Mouse (Mus musculus) spleen, adult 2 months (tissue): Measurements from ENCODE around the gene Gm10190. TPM values are rescaled to one million over a fixed set of nuclear protein-coding genes. Genes with fewer than 3 reads are reported as not detected.
A peak's percentile ranks its signal among the peaks of the same experiment; 100 is the strongest.

Source experiments
- DNase-seq, 2 experiments: peaks; one replicate each; pipeline versions ENCODE4 v3.0.0 to v3.0.0-alpha.2; 2012 to 2021; ENCODE audit warnings: low spot score in 2 of 2, low read depth in 1 of 2
- H3K27ac ChIP-seq: fragments of 200-500 bp; 2 replicates; pipeline ENCODE4 v1.5.1; 2012; ENCODE audit warnings: low read length, inconsistent platforms; ENCODE audit not compliant: insufficient read depth
- H3K27me3 ChIP-seq: fragments of 200-500 bp; 2 replicates; pipeline ENCODE4 v1.6.1; 2012; ENCODE audit warnings: mild to moderate bottlenecking, moderate library complexity, low read length, inconsistent platforms; ENCODE audit not compliant: control insufficient read depth, insufficient read depth
- H3K36me3 ChIP-seq: fragments of 200-500 bp; 2 replicates; pipeline ENCODE4 v1.6.1; 2012; ENCODE audit warnings: mild to moderate bottlenecking, low read length, inconsistent platforms; ENCODE audit not compliant: control insufficient read depth, insufficient read depth
- H3K4me1 ChIP-seq: fragments of 200-500 bp; 2 replicates; pipeline ENCODE4 v1.6.1; 2011; ENCODE audit warnings: inconsistent platforms; ENCODE audit not compliant: control insufficient read depth, insufficient read depth, insufficient read length
- H3K4me3 ChIP-seq: fragments of 200-500 bp; 2 replicates; pipeline ENCODE4 v1.5.1; 2011; ENCODE audit warnings: mild to moderate bottlenecking, inconsistent platforms; ENCODE audit not compliant: insufficient read depth, insufficient read length; ENCODE audit errors: extremely low read depth
- CTCF ChIP-seq: fragments of 200-500 bp; IDR thresholded peaks from 2 replicates; pipeline ENCODE4 v1.5.1; 2011; ENCODE audit warnings: mild to moderate bottlenecking, inconsistent platforms; ENCODE audit not compliant: insufficient read depth, insufficient read length, insufficient replicate concordance; ENCODE audit errors: extremely low read depth
- POLR2A ChIP-seq: fragments of 200-500 bp; IDR thresholded peaks from 2 replicates; pipeline ENCODE4 v1.6.1; 2011; ENCODE audit warnings: low read depth, low read length, inconsistent platforms
- WGBS: fragments of 180-500 bp; shearing (Covaris S2); methylation state at CpG from one replicate; pipeline ENCODE4 v1.1.7; 2018; 5-methylcytosine and 5-hydroxymethylcytosine counted together
- polyA plus RNA-seq: library from polyadenylated mRNA; depleted of rRNA; stranded (reverse); fragments of >200 nt; gene quantifications from 2 replicates; pipeline ENCODE4 v1.2.3, GENCODE M21; 2012; rRNA removed

The Gm10190 gene
- not detected in 2 replicates for polyA plus RNA-seq

DNA sequence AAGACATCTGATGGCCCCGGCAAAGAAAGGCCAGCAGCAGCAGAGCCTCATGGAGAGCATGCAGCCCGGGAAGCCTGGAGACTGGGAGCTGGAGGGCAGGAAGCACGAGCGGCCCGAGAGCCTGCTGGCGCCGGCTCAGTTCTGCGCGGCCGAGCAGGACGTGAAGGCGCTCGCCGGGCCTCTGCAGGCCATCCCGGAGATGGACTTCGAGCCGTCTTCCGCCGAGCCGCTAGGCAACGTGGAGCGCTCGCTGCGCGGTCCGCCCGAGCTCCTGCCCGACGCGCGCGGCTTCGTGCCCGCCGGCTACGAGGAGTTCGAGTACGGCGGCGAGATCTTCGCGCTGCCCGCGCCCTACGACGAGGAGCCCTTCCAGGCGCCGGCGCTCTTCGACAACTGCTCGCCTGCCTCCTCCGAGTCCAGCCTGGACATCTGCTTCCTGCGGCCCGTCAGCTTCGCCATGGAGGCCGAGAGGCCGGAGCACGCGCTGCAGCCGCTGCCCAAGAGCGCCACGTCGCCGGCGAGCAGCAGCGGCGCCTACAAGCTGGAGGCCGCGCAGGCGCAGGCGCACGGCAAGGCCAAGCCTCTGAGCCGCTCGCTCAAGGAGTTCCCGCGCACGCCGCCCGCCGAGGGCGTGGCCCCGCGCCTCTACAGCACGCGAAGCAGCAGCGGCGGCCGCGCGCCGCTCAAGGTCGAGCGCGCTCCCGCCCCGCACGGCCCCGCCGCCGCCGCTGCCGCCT lies at the start of gene Gm10190:
Gene Gm10190 (minus strand): TSS at position 553 of the 737 bp plus-strand sequence.
- WGBS = 7% methylated on average over 100 of the region's 102 CpGs
- DNase-seq = peak; percentile 59 to 86
- peak; percentile 32 for TF ChIP-seq POLR2A
- TF ChIP-seq CTCF = no peak
- Histone ChIP-seq H3K4me1 (peaks cover 16% of the 10 kb centered on the region), H3K27me3 (no peaks in the 10 kb centered on the region), H3K27ac (peak within 1 kb of the TSS; percentile 46; the same call in 1 of the 2 replicates), H3K36me3 (no peaks in the 10 kb centered on the region), H3K4me3 (peak within 1 kb of the TSS; percentile 76)

DNA sequence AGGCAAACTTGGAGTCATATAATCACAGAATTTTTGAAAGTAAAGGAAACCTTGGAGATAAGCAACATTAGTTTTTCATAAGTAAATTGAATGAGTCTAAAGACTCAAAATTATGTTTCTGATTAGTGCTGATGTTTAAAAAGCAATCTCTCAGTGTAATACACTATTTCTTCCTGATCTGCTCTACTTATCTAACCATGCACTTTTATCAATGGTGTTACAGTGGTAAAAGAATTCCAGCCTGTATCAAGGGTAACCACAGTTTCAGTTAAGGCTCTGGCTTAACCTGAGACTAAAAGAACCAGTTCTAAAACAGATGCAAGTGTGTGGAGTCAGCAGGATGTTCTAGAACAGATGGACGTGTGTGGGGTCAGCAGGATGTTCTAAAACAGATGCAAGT lies 47.7 kb upstream of the Gm10190 start:
- WGBS = 96% methylated on average over 1 of the region's 1 CpGs
- Histone ChIP-seq H3K4me3 (no peak overlapping the region), H3K4me1 (no peaks in the 10 kb centered on the region), H3K27ac (no peak overlapping the region), H3K27me3 (no peaks in the 10 kb centered on the region), H3K36me3 (peaks cover 22% of the 10 kb centered on the region)
- no peak for DNase-seq
- TF ChIP-seq CTCF = no peak
- no peak for TF ChIP-seq POLR2A

DNA sequence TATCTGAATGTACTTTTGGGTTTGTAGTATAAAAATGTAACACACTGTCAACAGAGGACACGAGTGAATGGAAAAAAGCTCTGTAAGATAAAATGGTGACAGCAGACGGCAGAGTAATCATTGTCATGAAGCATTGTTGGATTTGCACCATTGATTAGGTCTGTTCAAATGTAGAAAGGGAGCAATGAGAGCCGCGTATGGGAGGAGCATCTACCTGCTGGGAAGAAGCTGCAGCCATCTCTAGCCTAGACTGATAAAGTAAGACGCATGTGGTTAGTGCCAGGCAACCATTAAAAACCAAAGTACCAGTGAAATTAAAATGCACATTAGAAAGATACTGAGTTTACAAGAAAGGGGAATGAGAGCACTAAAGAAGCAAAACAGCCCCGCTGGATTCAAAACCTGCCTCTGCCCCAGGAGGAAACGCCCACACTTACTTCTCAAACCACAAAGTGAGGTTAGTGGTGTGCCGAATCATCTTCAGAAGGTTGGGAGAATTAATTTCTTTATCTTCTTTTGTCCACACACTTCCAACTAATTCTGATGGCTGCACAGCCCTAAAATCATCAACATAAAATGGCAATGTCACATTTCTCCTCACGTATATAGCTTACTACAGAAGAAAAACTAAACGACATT lies 45.4 kb upstream of the Gm10190 start:
- Histone ChIP-seq H3K27me3 (no peaks in the 10 kb centered on the region), H3K4me1 (no peaks in the 10 kb centered on the region), H3K27ac (no peak overlapping the region), H3K36me3 (peaks cover 27% of the 10 kb centered on the region), H3K4me3 (no peak overlapping the region)
- DNase-seq = no peak
- WGBS = 61% methylated on average over 10 of the region's 10 CpGs
- no peak for TF ChIP-seq POLR2A
- no peak for TF ChIP-seq CTCF

DNA sequence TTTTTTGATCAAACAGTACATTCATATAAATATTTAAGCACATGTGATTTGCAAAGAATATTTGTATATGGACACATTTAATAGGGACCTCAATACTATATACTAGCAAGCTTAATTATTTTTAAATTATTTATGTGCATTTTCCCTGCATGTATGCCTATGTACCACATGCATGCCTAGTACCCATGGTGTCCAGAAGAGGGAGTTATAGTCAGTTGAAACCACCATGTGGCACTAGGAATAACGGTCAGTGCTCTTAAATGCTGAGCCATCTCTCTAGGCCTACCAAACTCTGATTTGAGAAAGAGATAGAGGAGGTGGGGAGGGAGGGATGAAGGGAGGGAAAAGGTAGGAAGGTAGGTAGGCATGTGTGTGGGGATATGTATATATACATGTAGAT lies 37.8 kb upstream of the Gm10190 start:
- no peak overlapping the region for H3K27ac ChIP-seq
- H3K4me1 ChIP-seq = no peaks in the 10 kb centered on the region
- peaks cover 34% of the 10 kb centered on the region for H3K36me3 ChIP-seq
- H3K4me3 ChIP-seq = no peak overlapping the region
- no peaks in the 10 kb centered on the region for H3K27me3 ChIP-seq
- no peak for TF ChIP-seq CTCF
- TF ChIP-seq POLR2A = no peak
- DNase-seq = no peak
- WGBS = 74% methylated on average over 1 of the region's 1 CpGs

DNA sequence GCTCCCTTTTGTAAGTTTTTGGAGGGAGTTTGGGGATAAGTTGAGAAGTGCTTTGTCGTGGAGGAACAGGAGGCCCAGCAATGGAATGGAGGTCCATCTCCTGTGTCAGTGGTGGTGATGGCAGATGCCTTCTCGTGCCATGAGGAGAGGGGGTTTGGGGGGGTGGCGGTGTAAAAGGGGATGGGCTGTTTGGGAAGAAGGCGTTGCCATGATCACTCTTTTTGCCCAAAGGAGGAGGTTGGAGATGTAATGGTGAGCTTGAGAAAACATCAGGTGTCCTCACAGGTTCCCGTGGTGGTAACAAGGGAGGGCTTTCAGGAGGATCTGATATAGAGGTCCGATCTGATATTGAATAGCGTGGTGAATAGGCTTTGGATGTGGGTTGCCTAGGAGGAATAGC lies 24.9 kb upstream of the Gm10190 start:
- peaks cover 12% of the 10 kb centered on the region for H3K36me3 ChIP-seq
- TF ChIP-seq POLR2A = no peak
- TF ChIP-seq CTCF = no peak
- H3K27ac ChIP-seq = no peak overlapping the region
- no peaks in the 10 kb centered on the region for H3K27me3 ChIP-seq
- no peaks in the 10 kb centered on the region for H3K4me1 ChIP-seq
- no peak for DNase-seq
- no peak overlapping the region for H3K4me3 ChIP-seq
- 96% methylated on average over 7 of the region's 7 CpGs for WGBS

DNA sequence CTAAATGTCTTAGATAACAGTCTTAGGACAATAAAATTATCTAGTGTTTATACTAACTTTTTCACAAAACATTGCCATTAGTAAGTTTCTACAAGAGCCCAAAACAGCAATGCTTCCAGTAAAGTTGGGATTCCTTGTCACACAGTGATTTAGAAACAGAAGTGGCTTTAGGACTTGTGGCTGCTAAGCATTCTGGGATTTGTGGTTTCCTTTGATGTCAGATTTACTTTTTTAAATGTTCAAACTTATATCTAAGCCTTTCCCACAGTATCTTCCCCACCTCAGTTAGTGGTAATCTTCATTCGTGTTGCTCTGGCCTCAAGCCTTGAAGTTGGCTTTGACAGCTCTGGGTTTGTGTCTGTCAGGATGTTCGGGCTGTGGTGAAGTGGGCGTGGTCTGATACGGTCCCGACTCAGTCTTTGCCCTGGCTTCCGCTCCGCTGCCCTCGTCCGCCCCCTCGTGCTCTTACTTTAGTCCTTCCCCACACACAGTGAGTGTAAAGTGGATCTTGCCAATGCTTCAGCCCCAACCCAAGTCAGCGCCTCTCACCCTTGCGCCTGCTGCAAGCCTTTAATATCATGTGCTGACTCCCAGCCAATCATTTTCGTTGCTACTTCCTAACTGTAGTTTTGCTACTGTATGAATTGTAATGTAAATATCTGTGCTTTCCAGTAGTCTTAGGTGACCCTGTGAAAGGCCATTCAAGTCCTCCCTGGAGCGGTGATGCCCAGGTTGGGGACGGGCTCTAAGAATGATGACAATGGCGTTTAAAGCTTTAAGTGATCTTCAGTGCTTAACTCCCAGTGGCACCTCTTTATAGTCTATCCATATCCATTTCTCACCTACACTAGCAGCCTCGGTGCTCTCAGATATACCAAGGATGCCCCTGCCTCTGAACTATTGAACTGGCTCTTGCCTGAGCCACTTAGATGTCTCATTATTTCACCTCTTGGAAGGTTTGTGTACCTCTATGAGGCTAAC lies 18.4 kb upstream of the Gm10190 start:
- WGBS = 14% methylated on average over 17 of the region's 17 CpGs
- Histone ChIP-seq H3K36me3 (no peaks in the 10 kb centered on the region), H3K4me3 (peak overlapping the region; percentile 26; the same call in 1 of the 2 replicates), H3K27ac (no peak overlapping the region), H3K4me1 (0 out of 2 replicates have a peak, but pooled peaks cover 3% of the 10 kb centered on the region), H3K27me3 (no peaks in the 10 kb centered on the region)
- TF ChIP-seq CTCF (peak; percentile 38; the same call in 1 of the 2 replicates), POLR2A (no peak)
- peak; percentile 70 to 73 for DNase-seq
